Mouse (Mus musculus): ENCODE measurements around the gene Gm4631. TPM values are rescaled to one million over a fixed set of nuclear protein-coding genes. Genes with fewer than 3 reads are reported as not detected.

Gene Gm4631
- 16.7 and 18.1 TPM in 2 replicates for polyA plus RNA-seq (2012; rRNA removed)

GRCm38 (mm10) chr2:175338097-175338496 is at the start of gene Gm4631:
TSS of gene Gm4631 (minus strand) at chr2:175338197.

GRCm38 (mm10) chr2:175372136-175372535 is 34.1 kb upstream of the Gm4631 start, which contains the start of gene Zfp968:
TSS of gene Zfp968 (plus strand) at chr2:175372436.

GRCm38 (mm10) chr2:175274825-175275224 is 63.2 kb downstream of the Gm4631 start, which contains the start of gene Gm14440:
TSS of gene Gm14440 (plus strand) at chr2:175275125.

Other genes with a start within 250 kb of the Gm4631 start
- gene Gm14399, start 196.2 kb downstream of the Gm4631 start, polyA plus RNA-seq (2012; rRNA removed): 4.3 and 8.8 TPM in 2 replicates
- gene Gm14443, start 162.3 kb downstream of the Gm4631 start, polyA plus RNA-seq (2012; rRNA removed): 1.4 and 1.5 TPM in 2 replicates
- 6.9 and 16.3 TPM in 2 replicates for gene Gm14391, start 131.3 kb downstream of the Gm4631 start, polyA plus RNA-seq (2012; rRNA removed)
- 0.13 TPM in 1 of 2 replicates, not detected in the other for gene Gm14440, start 63.1 kb downstream of the Gm4631 start, polyA plus RNA-seq (2012; rRNA removed)
- gene Zfp968, start 34.2 kb upstream of the Gm4631 start, polyA plus RNA-seq (2012; rRNA removed): 1.2 and 4.1 TPM in 2 replicates
- gene Gm4724, start 97.6 kb upstream of the Gm4631 start, polyA plus RNA-seq (2012; rRNA removed): 9.0 and 11.2 TPM in 2 replicates
- 1.2 and 4.0 TPM in 2 replicates for gene Zfp965, start 131.8 kb upstream of the Gm4631 start, polyA plus RNA-seq (2012; rRNA removed)